Mouse (Mus musculus) kidney, postnatal 4 days (tissue): Measurements from ENCODE around the gene Rgn.

Experiments used
- DNase-seq, 2 experiments: peaks; one replicate each; pipeline ENCODE4 v3.0.0; 2021; ENCODE audit warnings: mixed read lengths in 2 of 2

Rgn gene

DNA sequence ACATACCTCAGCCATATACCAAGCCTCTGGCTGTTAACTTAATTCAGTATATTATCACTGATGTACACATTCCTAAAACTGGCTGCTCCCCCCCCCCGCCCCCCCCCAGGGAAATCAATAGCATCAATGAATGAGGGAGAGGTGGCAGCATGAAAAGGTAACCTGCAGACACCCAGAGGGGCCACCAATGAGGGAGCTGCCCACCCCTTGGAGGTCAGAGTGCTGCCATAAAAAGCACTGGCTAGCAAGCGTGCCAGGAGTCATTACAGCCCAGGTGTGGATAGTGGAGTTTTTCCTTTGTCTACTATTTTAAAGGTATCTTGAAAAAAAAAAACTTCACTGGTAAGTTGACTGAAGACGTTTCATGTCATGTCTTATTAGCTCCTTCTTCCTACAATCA, at the start of gene Rgn:
Rgn (plus strand) TSS at position 256 of the 400 bp plus-strand sequence.
- no peak for DNase-seq

DNA sequence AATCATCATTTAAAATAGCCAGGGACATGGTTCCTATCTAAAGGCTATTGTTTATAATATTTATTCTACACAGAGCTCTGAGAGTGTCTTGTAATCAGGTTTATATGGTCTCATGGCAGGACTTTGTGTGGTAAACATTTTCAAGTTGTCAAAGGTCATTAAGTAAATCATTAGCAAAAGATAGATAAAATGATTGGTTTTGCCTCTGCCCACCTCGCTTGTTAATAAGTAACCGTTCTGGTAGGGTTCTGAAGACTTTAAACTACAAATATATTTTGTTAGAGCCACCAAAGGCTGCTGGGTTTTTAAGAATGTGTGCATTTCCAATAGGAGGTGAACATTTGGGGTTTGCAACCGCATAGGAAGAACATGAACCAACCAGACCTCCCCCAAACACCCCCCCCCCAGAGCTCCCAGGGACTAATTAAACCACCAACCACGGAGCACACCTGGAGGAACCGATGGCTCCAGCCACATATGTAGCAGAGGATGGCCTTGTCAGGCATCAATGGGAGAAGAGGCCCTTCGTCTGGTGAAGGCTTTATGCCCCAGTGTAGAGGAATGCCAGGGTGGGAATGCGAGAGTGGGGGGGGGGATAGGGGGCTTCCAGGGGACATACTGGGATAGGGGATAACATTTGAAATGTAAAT, 29.2 kb upstream of the Rgn start:
- peak in 1 of 2 experiments; percentile 1 for DNase-seq

DNA sequence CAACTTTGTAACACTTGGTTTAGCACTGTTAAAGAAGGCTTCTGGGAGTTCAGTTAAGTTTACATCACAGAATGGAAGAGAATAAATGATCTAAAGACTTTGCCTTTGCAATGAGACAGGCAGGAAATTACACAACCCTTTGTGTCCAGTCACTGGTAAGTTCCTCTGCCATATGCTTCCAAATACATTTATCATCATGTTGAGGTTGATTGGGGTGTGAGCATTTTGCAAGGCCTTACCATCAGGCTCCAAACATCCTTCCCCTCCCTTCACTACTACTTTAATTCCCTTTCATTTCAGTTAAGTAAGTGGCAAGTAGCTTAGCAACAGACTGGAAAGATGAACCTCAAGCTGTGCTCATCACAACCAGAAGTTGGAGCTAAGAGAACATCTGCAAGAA, 28.0 kb upstream of the Rgn start:
- no peak for DNase-seq

GRCm38 (mm10) chrX:20532621-20533020, 17.0 kb upstream of the Rgn start:
- no peak for DNase-seq

GRCm38 (mm10) chrX:20543867-20544266, 5.7 kb upstream of the Rgn start:
- peak in 1 of 2 experiments; percentile 3 for DNase-seq

- DNase-seq: peak; percentile 4 to 11
Observed at GRCm38 (mm10) chrX:20547609-20548008, 2.0 kb upstream of the Rgn start.

DNA sequence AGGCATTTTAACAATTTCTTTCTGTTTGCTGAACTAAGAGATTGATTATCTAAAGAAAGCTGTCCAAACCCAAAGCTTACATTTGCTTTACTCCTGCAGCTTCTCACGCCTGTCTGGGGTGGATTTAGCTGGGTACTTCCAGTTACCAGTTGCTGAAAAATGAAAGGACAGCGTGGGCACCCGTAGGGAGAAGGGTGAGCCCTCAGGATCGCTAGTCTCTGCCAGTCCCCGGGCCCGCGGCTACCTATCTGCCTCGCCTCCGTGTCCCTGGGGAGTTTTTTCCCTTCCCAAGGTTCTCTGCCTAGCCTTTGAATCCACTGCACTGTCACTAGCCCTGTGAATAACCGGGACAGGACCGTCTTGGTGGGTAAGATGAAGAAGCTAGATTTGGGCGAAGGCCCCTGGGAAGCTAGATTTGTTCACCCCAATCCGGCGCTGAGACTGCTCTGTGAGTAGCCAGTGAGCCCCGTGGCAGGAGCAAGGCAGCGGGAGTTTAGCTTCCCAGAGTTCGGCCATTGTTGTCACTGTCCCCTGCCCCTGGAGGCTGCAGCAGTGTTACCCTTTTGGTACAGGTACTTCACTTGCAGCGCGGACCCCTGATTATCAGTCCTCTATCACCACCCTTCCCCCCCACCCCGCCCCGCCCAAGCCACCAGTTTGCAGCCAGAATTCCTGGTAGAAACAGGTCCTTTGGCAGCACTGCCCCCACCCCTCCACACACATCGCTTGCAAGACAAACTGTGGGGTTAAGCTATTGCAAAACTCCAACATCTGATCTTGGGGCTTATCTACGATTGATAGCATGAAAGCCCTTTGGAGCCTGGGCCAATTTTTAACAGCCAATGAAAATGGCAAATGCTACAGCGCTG, 1.3 kb upstream of the Rgn start:
- DNase-seq: peak; percentile 17 to 45

GRCm38 (mm10) chrX:20548880-20549440, 627 bp upstream of the Rgn start:
- DNase-seq: peak in 1 of 2 experiments; percentile 3

DNA sequence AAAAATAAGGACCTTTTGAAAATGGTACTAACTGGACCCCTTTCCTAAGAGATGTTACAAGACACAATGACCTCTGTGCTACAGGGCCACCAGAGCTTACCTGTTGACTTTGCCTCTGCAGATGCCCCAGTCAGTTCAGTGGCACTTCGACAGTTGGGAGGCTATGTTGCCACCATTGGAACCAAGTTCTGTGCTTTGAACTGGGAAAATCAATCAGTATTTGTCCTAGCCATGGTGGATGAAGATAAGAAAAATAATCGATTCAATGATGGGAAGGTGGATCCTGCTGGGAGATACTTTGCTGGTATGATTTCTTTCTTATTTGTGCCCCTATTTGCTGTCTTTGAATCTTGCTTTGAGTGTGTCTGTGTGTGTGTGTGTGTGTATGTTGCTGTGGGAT, 2.6 kb downstream of the Rgn start:
- DNase-seq: no peak

- no peak for DNase-seq
Observed at GRCm38 (mm10) chrX:20561846-20562245, 12.3 kb downstream of the Rgn start.

GRCm38 (mm10) chrX:20563941-20564340, 14.4 kb downstream of the Rgn start:
- DNase-seq: no peak

- peak in 1 of 2 experiments; percentile 9 for DNase-seq
Observed at GRCm38 (mm10) chrX:20571024-20571423, 21.4 kb downstream of the Rgn start.

- DNase-seq: no peak
Observed at GRCm38 (mm10) chrX:20572683-20573082, 23.1 kb downstream of the Rgn start.

- DNase-seq: no peak
Observed at GRCm38 (mm10) chrX:20573927-20574326, 24.3 kb downstream of the Rgn start.

DNA sequence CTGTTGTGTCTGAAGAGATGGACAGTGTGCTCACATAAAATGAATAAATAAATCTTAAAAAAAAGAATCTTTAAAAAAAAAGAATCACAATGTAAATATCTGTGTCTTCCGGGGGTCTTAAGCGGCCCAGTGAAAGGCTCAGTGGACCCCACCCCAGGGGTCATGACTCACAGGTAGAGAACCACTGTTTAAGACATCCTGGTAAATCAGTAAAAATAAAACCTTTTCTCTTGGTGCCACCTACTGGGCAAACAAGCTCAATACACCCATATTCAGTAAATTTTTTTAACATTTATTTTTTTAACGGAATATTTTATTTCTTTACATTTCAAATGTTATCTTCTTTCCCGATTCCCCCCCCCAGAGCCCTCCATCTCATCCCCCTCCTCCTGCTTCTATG, 38.4 kb downstream of the Rgn start:
- DNase-seq: no peak

DNA sequence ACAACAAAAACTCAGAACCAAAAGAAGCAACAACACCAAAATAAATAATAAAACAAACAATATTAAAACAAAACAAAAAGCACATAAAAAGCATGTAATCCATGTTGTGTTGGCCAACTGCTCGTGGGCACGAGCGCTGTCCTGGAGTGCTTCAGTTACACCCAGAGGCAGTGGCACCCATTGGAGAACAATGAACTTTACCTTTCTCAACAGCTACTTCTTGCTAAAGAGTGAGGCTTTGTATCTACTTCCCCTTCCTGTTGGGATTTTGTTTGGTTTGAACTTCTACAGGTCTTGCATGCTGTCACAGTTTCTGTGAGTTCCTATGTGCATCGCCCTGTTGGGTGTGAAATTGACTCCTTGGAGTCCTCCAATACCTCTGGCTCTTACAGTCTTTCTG, 58.9 kb downstream of the Rgn start:
- DNase-seq: no peak
